Mouse (Mus musculus): Measurements from ENCODE around the gene Ttn. TPM values are rescaled to one million over a fixed set of nuclear protein-coding genes. Genes with fewer than 3 reads are reported as not detected.

Gene Ttn
- polyA plus RNA-seq, 1 experiment, result 24.2 TPM

GRCm38 (mm10) chr2:77007015-77007414, 24.7 kb upstream of the Ttn start:
- H3K4me3 ChIP-seq, result no peak overlapping the region
- no peak overlapping the region for H3K4me2 ChIP-seq (ENCODE audit: low read depth)
- H3K27me3 ChIP-seq (ENCODE audit: control insufficient read depth, insufficient read depth, insufficient read length), result no peaks in the 10 kb centered on the region
- no peaks in the 10 kb centered on the region for H3K79me2 ChIP-seq (ENCODE audit: control insufficient read depth, insufficient read depth)
- TF ChIP-seq USF1 (IDR thresholded peaks at IDR 0.05; ENCODE audit: low read depth) (no peak), E2F4 (IDR thresholded peaks at IDR 0.05; ENCODE audit: insufficient read depth) (no peak), TCF12 (IDR thresholded peaks at IDR 0.05; ENCODE audit: insufficient read depth, poor library complexity, severe bottlenecking) (no peak), POLR2AphosphoS2 (IDR thresholded peaks at IDR 0.05; ENCODE audit: insufficient read length, low read depth) (no peak), MYOD1 (IDR thresholded peaks at IDR 0.05; ENCODE audit: control insufficient read depth in 1 of 3, insufficient read length in 2 of 3, low read depth in 2 of 3) (no peak), POLR2A (IDR thresholded peaks at IDR 0.05; ENCODE audit: insufficient read length, low read depth) (no peak), SRF (IDR thresholded peaks at IDR 0.05; ENCODE audit: control insufficient read depth, insufficient read length, low read depth) (no peak), CEBPB (IDR thresholded peaks at IDR 0.05; ENCODE audit: insufficient read depth, poor library complexity, severe bottlenecking) (no peak), MYOG (IDR thresholded peaks at IDR 0.05; ENCODE audit: control insufficient read depth in 1 of 3, insufficient read depth in 1 of 3, insufficient read length in 2 of 3, low read depth in 2 of 3) (no peak), TCF3 (IDR thresholded peaks at IDR 0.05; ENCODE audit: insufficient read length, low read depth) (no peak)
- H3K36me3 ChIP-seq (ENCODE audit: control insufficient read depth, insufficient read depth), result peaks cover 12% of the 10 kb centered on the region
- no peak overlapping the region for H3ac ChIP-seq (ENCODE audit: control insufficient read depth, insufficient read length)

GRCm38 (mm10) chr2:77003148-77003547, 20.8 kb upstream of the Ttn start:
- TF ChIP-seq MAX (IDR thresholded peaks at IDR 0.05; ENCODE audit: low read depth), result no peak
- no peak for TF ChIP-seq TCF3 (IDR thresholded peaks at IDR 0.05; ENCODE audit: insufficient read length, low read depth)
- no peak for TF ChIP-seq MYOD1 (IDR thresholded peaks at IDR 0.05; ENCODE audit: control insufficient read depth in 1 of 3, insufficient read length in 2 of 3, low read depth in 2 of 3)
- Histone ChIP-seq H3K4me2 (ENCODE audit: low read depth) (no peak overlapping the region), H3ac (ENCODE audit: control insufficient read depth, insufficient read length) (no peak overlapping the region), H3K36me3 (ENCODE audit: control insufficient read depth, insufficient read depth) (no peaks in the 10 kb centered on the region), H3K4me3 (no peak overlapping the region), H3K79me2 (ENCODE audit: control insufficient read depth, insufficient read depth) (no peaks in the 10 kb centered on the region), H3K27me3 (ENCODE audit: control insufficient read depth, insufficient read depth, insufficient read length) (no peaks in the 10 kb centered on the region)

- TF ChIP-seq TCF3 (IDR thresholded peaks at IDR 0.05; ENCODE audit: insufficient read length, low read depth), result no peak
- TF ChIP-seq REST (IDR thresholded peaks at IDR 0.05; ENCODE audit: insufficient read depth, insufficient read length), result no peak
- no peak for TF ChIP-seq MYOD1 (IDR thresholded peaks at IDR 0.05; ENCODE audit: control insufficient read depth in 1 of 3, insufficient read length in 2 of 3, low read depth in 2 of 3)
- no peak for TF ChIP-seq E2F4 (IDR thresholded peaks at IDR 0.05; ENCODE audit: insufficient read depth)
- TF ChIP-seq MYOG (IDR thresholded peaks at IDR 0.05; ENCODE audit: control insufficient read depth in 1 of 3, insufficient read depth in 1 of 3, insufficient read length in 2 of 3, low read depth in 2 of 3), result no peak
- no peak for TF ChIP-seq TCF12 (IDR thresholded peaks at IDR 0.05; ENCODE audit: insufficient read depth, poor library complexity, severe bottlenecking)
- TF ChIP-seq USF1 (IDR thresholded peaks at IDR 0.05; ENCODE audit: low read depth), result no peak
These were observed 16.0 kb upstream of the Ttn start for GRCm38 (mm10) chr2:76998351-76998750.

GRCm38 (mm10) chr2:76992493-76993201, 10.3 kb upstream of the Ttn start:
- TF ChIP-seq E2F4 (IDR thresholded peaks at IDR 0.05; ENCODE audit: insufficient read depth) (no peak), POLR2A (IDR thresholded peaks at IDR 0.05; ENCODE audit: insufficient read length, low read depth) (no peak), SRF (IDR thresholded peaks at IDR 0.05; ENCODE audit: control insufficient read depth, insufficient read length, low read depth) (no peak), TCF3 (IDR thresholded peaks at IDR 0.05; ENCODE audit: insufficient read length, low read depth) (no peak)
- Histone ChIP-seq H3K36me3 (ENCODE audit: control insufficient read depth, insufficient read depth) (no peaks in the 10 kb centered on the region), H3K4me3 (no peak overlapping the region), H3K4me2 (ENCODE audit: low read depth) (no peak overlapping the region), H3K27me3 (ENCODE audit: control insufficient read depth, insufficient read depth, insufficient read length) (no peaks in the 10 kb centered on the region), H3ac (ENCODE audit: control insufficient read depth, insufficient read length) (no peak overlapping the region), H3K79me2 (ENCODE audit: control insufficient read depth, insufficient read depth) (no peaks in the 10 kb centered on the region)

More at GRCm38 (mm10) chr2:76998351-76998750, 16.0 kb upstream of the Ttn start:
- no peak overlapping the region for H3ac ChIP-seq (ENCODE audit: control insufficient read depth, insufficient read length)
- no peaks in the 10 kb centered on the region for H3K36me3 ChIP-seq (ENCODE audit: control insufficient read depth, insufficient read depth)
- H3K79me2 ChIP-seq (ENCODE audit: control insufficient read depth, insufficient read depth), result no peaks in the 10 kb centered on the region
- H3K27me3 ChIP-seq (ENCODE audit: control insufficient read depth, insufficient read depth, insufficient read length), result no peaks in the 10 kb centered on the region
- H3K4me3 ChIP-seq, result no peak overlapping the region
- no peak overlapping the region for H3K4me2 ChIP-seq (ENCODE audit: low read depth)

- Histone ChIP-seq H3K79me2 (ENCODE audit: control insufficient read depth, insufficient read depth) (no peaks in the 10 kb centered on the region), H3ac (ENCODE audit: control insufficient read depth, insufficient read length) (no peak overlapping the region)
These were observed 5.0 kb upstream of the Ttn start for GRCm38 (mm10) chr2:76987317-76987716.

More at GRCm38 (mm10) chr2:76987317-76987716, 5.0 kb upstream of the Ttn start:
- Histone ChIP-seq H3K27me3 (ENCODE audit: control insufficient read depth, insufficient read depth, insufficient read length) (no peaks in the 10 kb centered on the region), H3K4me3 (no peak overlapping the region), H3K36me3 (ENCODE audit: control insufficient read depth, insufficient read depth) (no peaks in the 10 kb centered on the region), H3K4me2 (ENCODE audit: low read depth) (no peak overlapping the region)
- TF ChIP-seq POLR2AphosphoS2 (IDR thresholded peaks at IDR 0.05; ENCODE audit: insufficient read length, low read depth), result no peak
- no peak for TF ChIP-seq MAX (IDR thresholded peaks at IDR 0.05; ENCODE audit: low read depth)
- no peak for TF ChIP-seq MYOG (IDR thresholded peaks at IDR 0.05; ENCODE audit: control insufficient read depth in 1 of 3, insufficient read depth in 1 of 3, insufficient read length in 2 of 3, low read depth in 2 of 3)
- TF ChIP-seq TCF12 (IDR thresholded peaks at IDR 0.05; ENCODE audit: insufficient read depth, poor library complexity, severe bottlenecking), result no peak
- TF ChIP-seq REST (IDR thresholded peaks at IDR 0.05; ENCODE audit: insufficient read depth, insufficient read length), result no peak
- TF ChIP-seq USF1 (IDR thresholded peaks at IDR 0.05; ENCODE audit: low read depth), result no peak
- TF ChIP-seq CEBPB (IDR thresholded peaks at IDR 0.05; ENCODE audit: insufficient read depth, poor library complexity, severe bottlenecking), result no peak
- no peak for TF ChIP-seq POLR2A (IDR thresholded peaks at IDR 0.05; ENCODE audit: insufficient read length, low read depth)
- no peak for TF ChIP-seq E2F4 (IDR thresholded peaks at IDR 0.05; ENCODE audit: insufficient read depth)
- no peak for TF ChIP-seq MYOD1 (IDR thresholded peaks at IDR 0.05; ENCODE audit: control insufficient read depth in 1 of 3, insufficient read length in 2 of 3, low read depth in 2 of 3)
- no peak for TF ChIP-seq SRF (IDR thresholded peaks at IDR 0.05; ENCODE audit: control insufficient read depth, insufficient read length, low read depth)
- no peak for TF ChIP-seq TCF3 (IDR thresholded peaks at IDR 0.05; ENCODE audit: insufficient read length, low read depth)
